Mouse (Mus musculus): ENCODE results near the gene Mia3.
A peak's percentile ranks its signal among the peaks of the same experiment; 100 is the strongest.
"Not testable (repeated sequence)": the region's sequence is repeated elsewhere in the genome, so short reads cannot be mapped to it uniquely, and the experiment has no call there.

Gene Mia3

GRCm38 (mm10) chr1:183344886-183345816 is 24.2 kb downstream of the Mia3 start:
- peak; percentile 95 for DNase-seq (ENCODE audit: low read depth, low spot score)

- not testable (repeated sequence) for DNase-seq (ENCODE audit: low read depth, low spot score)
These were observed 26.5 kb downstream of the Mia3 start for GRCm38 (mm10) chr1:183342902-183343301.

GRCm38 (mm10) chr1:183327171-183327570 is 42.2 kb downstream of the Mia3 start:
- no peak for DNase-seq (ENCODE audit: low read depth, low spot score)

- peak; percentile 85 for DNase-seq (ENCODE audit: low read depth, low spot score)
These were observed 44.9 kb downstream of the Mia3 start for GRCm38 (mm10) chr1:183324433-183324832.

GRCm38 (mm10) chr1:183323923-183324322 is 45.4 kb downstream of the Mia3 start:
- no peak for DNase-seq (ENCODE audit: low read depth, low spot score)

- not testable (repeated sequence) for DNase-seq (ENCODE audit: low read depth, low spot score)
These were observed 46.9 kb downstream of the Mia3 start for GRCm38 (mm10) chr1:183322496-183322895.

- DNase-seq (ENCODE audit: low read depth, low spot score), result no peak
These were observed 48.6 kb downstream of the Mia3 start for GRCm38 (mm10) chr1:183320708-183321107.

- DNase-seq (ENCODE audit: low read depth, low spot score), result peak; percentile 70
These were observed 53.6 kb downstream of the Mia3 start for GRCm38 (mm10) chr1:183315783-183316182.

GRCm38 (mm10) chr1:183312076-183312475 is 57.3 kb downstream of the Mia3 start:
- DNase-seq (ENCODE audit: low read depth, low spot score), result no peak

GRCm38 (mm10) chr1:183309601-183310000 is 59.8 kb downstream of the Mia3 start:
- not testable (repeated sequence) for DNase-seq (ENCODE audit: low read depth, low spot score)

- no peak for DNase-seq (ENCODE audit: low read depth, low spot score)
These were observed 60.9 kb downstream of the Mia3 start for GRCm38 (mm10) chr1:183308476-183308875.

- no peak for DNase-seq (ENCODE audit: low read depth, low spot score)
These were observed 61.8 kb downstream of the Mia3 start for GRCm38 (mm10) chr1:183307555-183307954.

- DNase-seq (ENCODE audit: low read depth, low spot score), result peak; percentile 100
These were observed 70.2 kb downstream of the Mia3 start for GRCm38 (mm10) chr1:183299161-183299560.

GRCm38 (mm10) chr1:183297886-183298489 is 71.4 kb downstream of the Mia3 start:
- DNase-seq (ENCODE audit: low read depth, low spot score), result peak; percentile 29

- DNase-seq (ENCODE audit: low read depth, low spot score), result peak; percentile 68
These were observed 71.9 kb downstream of the Mia3 start for GRCm38 (mm10) chr1:183297473-183297885.

GRCm38 (mm10) chr1:183296877-183297383 is 72.4 kb downstream of the Mia3 start, which contains the start of gene Brox:
Brox (minus strand) TSS chr1:183297269.
- DNase-seq (ENCODE audit: low read depth, low spot score), result peak; percentile 94

GRCm38 (mm10) chr1:183296465-183296864 is 72.9 kb downstream of the Mia3 start, which contains the start of gene Aida:
Aida (plus strand) TSS chr1:183296590.
- DNase-seq (ENCODE audit: low read depth, low spot score), result peak; percentile 73

- DNase-seq (ENCODE audit: low read depth, low spot score), result peak; percentile 71
These were observed 79.8 kb downstream of the Mia3 start for GRCm38 (mm10) chr1:183289576-183289975.

GRCm38 (mm10) chr1:183288351-183288750 is 81.0 kb downstream of the Mia3 start:
- DNase-seq (ENCODE audit: low read depth, low spot score), result no peak
